Mouse (Mus musculus) intestine, postnatal 0 days (tissue): ENCODE data around the gene Nbl1. TPM values are rescaled to one million over a fixed set of nuclear protein-coding genes. Genes with fewer than 3 reads are reported as not detected.

Experiments used
- ATAC-seq: fragments of 200-750 bp; cut with Nextera tagmentation; 2 replicates; pipeline ENCODE4 v1.8.0; 2017; ENCODE audit warnings: mild to moderate bottlenecking, moderate TSS enrichment, moderate library complexity
- H3K27ac ChIP-seq: fragments of 300-500 bp; sonication (generic); 2 replicates; pipeline ENCODE4 v1.5.1; 2014; ENCODE audit warnings: mild to moderate bottlenecking, low read depth, low read length, moderate library complexity
- H3K27me3 ChIP-seq: fragments of 300-500 bp; sonication (generic); replicated peaks from 2 replicates; pipeline ENCODE4 v1.6.1; 2014; ENCODE audit warnings: low read length, mixed read lengths; ENCODE audit not compliant: control insufficient read depth, insufficient read depth
- H3K36me3 ChIP-seq: fragments of 300-500 bp; sonication (generic); 2 replicates; pipeline ENCODE4 v1.6.1; 2014; ENCODE audit warnings: mild to moderate bottlenecking, moderate library complexity; ENCODE audit not compliant: control insufficient read depth, insufficient read depth
- H3K4me1 ChIP-seq: fragments of 300-500 bp; sonication (generic); replicated peaks from 2 replicates; pipeline ENCODE4 v1.6.1; 2014; ENCODE audit warnings: antibody characterized with exemption, low read length, mixed read lengths; ENCODE audit not compliant: control insufficient read depth, insufficient read depth
- H3K4me2 ChIP-seq: fragments of 300-500 bp; sonication (generic); replicated peaks from 2 replicates; pipeline ENCODE4 v1.6.1; 2014; ENCODE audit warnings: low read depth, mild to moderate bottlenecking, moderate library complexity
- H3K4me3 ChIP-seq: fragments of 300-500 bp; sonication (generic); 2 replicates; pipeline ENCODE4 v1.5.1; 2014; ENCODE audit warnings: low read depth, low read length
- H3K9ac ChIP-seq: fragments of 300-500 bp; sonication (generic); 2 replicates; pipeline ENCODE4 v1.6.1; 2014; ENCODE audit warnings: mild to moderate bottlenecking, low read depth, low read length
- H3K9me3 ChIP-seq: fragments of 300-500 bp; sonication (generic); 2 replicates; pipeline ENCODE4 v1.6.1; 2016; ENCODE audit warnings: mixed run types; ENCODE audit not compliant: control insufficient read depth
- CTCF ChIP-seq: sonication (generic); IDR thresholded peaks from 2 replicates; pipeline ENCODE4 v1.5.1; 2016; ENCODE audit warnings: low read depth, mild to moderate bottlenecking, control low read depth, antibody characterized with exemption, moderate library complexity
- WGBS: fragments of 180-500 bp; shearing (Covaris S2); extraction: QIAGEN DNeasy Blood & Tissue Kit; methylation state at CpG from one replicate; pipeline ENCODE4 v1.1.7; 2014; 5-methylcytosine and 5-hydroxymethylcytosine counted together
- polyA plus RNA-seq: library from polyadenylated mRNA; unstranded; fragments of >200 nt; fragmentation: Nextera tagmentation; extraction: Ambion mirVana; gene quantifications from 2 replicates; pipeline ENCODE4 v1.2.1, GENCODE M21; 2015

The Nbl1 gene
- polyA plus RNA-seq, 1 experiment from 2014 or later: 39.9 TPM

GRCm38 (mm10) chr4:139105453-139105852, 12.7 kb upstream of the Nbl1 start:
- no peak overlapping the region for H3K27ac ChIP-seq
- H3K9me3 ChIP-seq: no peaks in the 10 kb centered on the region
- no peaks in the 10 kb centered on the region for H3K27me3 ChIP-seq
- H3K4me3 ChIP-seq: no peak overlapping the region
- no peak overlapping the region for H3K4me2 ChIP-seq
- WGBS: 90% methylated on average over 1 of the region's 1 CpGs
- H3K36me3 ChIP-seq: peaks cover 26% of the 10 kb centered on the region
- H3K9ac ChIP-seq: no peak overlapping the region
- TF ChIP-seq CTCF: no peak
- H3K4me1 ChIP-seq: no peaks in the 10 kb centered on the region
- no peak for ATAC-seq

- no peaks in the 10 kb centered on the region for H3K27me3 ChIP-seq
- H3K4me2 ChIP-seq: no peak overlapping the region
- no peak overlapping the region for H3K9ac ChIP-seq
- H3K9me3 ChIP-seq: no peaks in the 10 kb centered on the region
- WGBS: 71% methylated on average over 6 of the region's 6 CpGs
- H3K27ac ChIP-seq: no peak overlapping the region
- peaks cover 22% of the 10 kb centered on the region for H3K36me3 ChIP-seq
- TF ChIP-seq CTCF: no peak
- H3K4me3 ChIP-seq: no peak overlapping the region
- no peaks in the 10 kb centered on the region for H3K4me1 ChIP-seq
- ATAC-seq: no peak
These were observed 8.8 kb upstream of the Nbl1 start for GRCm38 (mm10) chr4:139101546-139101945.

GRCm38 (mm10) chr4:139100326-139100725, 7.5 kb upstream of the Nbl1 start:
- Histone ChIP-seq H3K27ac (no peak overlapping the region), H3K4me1 (0 out of 2 replicates have a peak, but pooled peaks cover 1% of the 10 kb centered on the region), H3K4me3 (no peak overlapping the region), H3K9me3 (no peaks in the 10 kb centered on the region), H3K9ac (no peak overlapping the region), H3K27me3 (no peaks in the 10 kb centered on the region), H3K36me3 (peaks cover 22% of the 10 kb centered on the region), H3K4me2 (no peak overlapping the region)
- TF ChIP-seq CTCF: no peak
- no peak for ATAC-seq
- 88% methylated on average over 8 of the region's 8 CpGs for WGBS

GRCm38 (mm10) chr4:139096201-139096600, 3.4 kb upstream of the Nbl1 start:
- no peak overlapping the region for H3K27ac ChIP-seq
- H3K27me3 ChIP-seq: 0 out of 2 replicates have a peak, but pooled peaks cover 12% of the 10 kb centered on the region
- ATAC-seq: no peak
- no peaks in the 10 kb centered on the region for H3K9me3 ChIP-seq
- TF ChIP-seq CTCF: no peak
- no peak overlapping the region for H3K9ac ChIP-seq
- 0 out of 2 replicates have a peak, but pooled peaks cover 8% of the 10 kb centered on the region for H3K4me1 ChIP-seq
- H3K4me2 ChIP-seq: no peak overlapping the region
- H3K4me3 ChIP-seq: no peak overlapping the region
- WGBS: 40% methylated on average over 5 of the region's 5 CpGs
- H3K36me3 ChIP-seq: no peaks in the 10 kb centered on the region; the same call in 1 of the 2 replicates

DNA sequence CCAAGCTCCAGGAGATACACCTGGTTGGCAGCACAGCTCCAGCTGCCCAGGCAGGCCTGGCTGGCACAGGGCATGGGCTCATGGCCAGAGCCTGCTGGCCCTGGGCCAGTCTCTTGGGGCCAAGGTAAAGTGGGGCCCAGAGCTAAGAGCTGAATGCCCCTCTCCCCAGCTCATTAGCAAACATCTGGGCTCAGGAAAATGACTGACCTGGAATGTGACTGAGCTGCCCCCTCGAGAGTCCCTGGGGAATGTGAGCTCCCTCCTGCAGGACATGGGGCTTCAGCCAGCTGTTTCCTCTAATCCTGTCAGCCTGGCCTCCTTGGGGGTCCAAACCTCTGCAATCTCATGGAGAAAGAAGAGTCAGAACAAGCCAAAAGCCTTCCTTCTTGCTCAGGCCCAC, 2.6 kb upstream of the Nbl1 start:
- H3K9ac ChIP-seq: no peak overlapping the region
- no peaks in the 10 kb centered on the region for H3K9me3 ChIP-seq
- H3K36me3 ChIP-seq: no peaks in the 10 kb centered on the region; the same call in 1 of the 2 replicates
- no peak overlapping the region for H3K4me2 ChIP-seq
- no peak overlapping the region for H3K27ac ChIP-seq
- H3K4me1 ChIP-seq: 0 out of 2 replicates have a peak, but pooled peaks cover 8% of the 10 kb centered on the region
- H3K4me3 ChIP-seq: no peak overlapping the region
- TF ChIP-seq CTCF: no peak
- H3K27me3 ChIP-seq: 0 out of 2 replicates have a peak, but pooled peaks cover 17% of the 10 kb centered on the region
- 33% methylated on average over 1 of the region's 1 CpGs for WGBS
- ATAC-seq: no peak

GRCm38 (mm10) chr4:139093196-139093530, 370 bp upstream of the Nbl1 start:
- Histone ChIP-seq H3K36me3 (no peaks in the 10 kb centered on the region; the same call in 1 of the 2 replicates), H3K4me3 (peak overlapping the region; percentile 65), H3K27me3 (0 out of 2 replicates have a peak, but pooled peaks cover 17% of the 10 kb centered on the region), H3K9ac (no peak overlapping the region; the same call in 1 of the 2 replicates), H3K9me3 (no peaks in the 10 kb centered on the region), H3K4me2 (peak overlapping the region; percentile 93), H3K4me1 (peaks cover 8% of the 10 kb centered on the region; the same call in 1 of the 2 replicates), H3K27ac (no peak overlapping the region)
- TF ChIP-seq CTCF: no peak
- no peak for ATAC-seq
- WGBS: 35% methylated on average over 13 of the region's 13 CpGs
